Mouse (Mus musculus): ENCODE measurements around the gene Josd2. TPM values are rescaled to one million over a fixed set of nuclear protein-coding genes. Genes with fewer than 3 reads are reported as not detected.

Josd2 gene
- 18.2 and 20.3 TPM in 2 replicates for total RNA-seq (2015)
- 12.5 and 14.0 TPM in 2 replicates for total RNA-seq (2017)

GRCm38 (mm10) chr7:44467811-44468411, at the start of gene Josd2:
Josd2 (plus strand) TSS chr7:44467980.
- ATAC-seq (ENCODE audit: poor library complexity, severe bottlenecking): peak; percentile 95

- no peak for ATAC-seq (ENCODE audit: poor library complexity, severe bottlenecking)
Measured at GRCm38 (mm10) chr7:44427666-44428065, 40.1 kb upstream of the Josd2 start.

- ATAC-seq (ENCODE audit: poor library complexity, severe bottlenecking): no peak
Measured at GRCm38 (mm10) chr7:44428171-44428950, 39.4 kb upstream of the Josd2 start.

GRCm38 (mm10) chr7:44428968-44429521, 38.7 kb upstream of the Josd2 start, which contains the start of gene Lrrc4b:
Lrrc4b (plus strand) TSS chr7:44429018.
- no peak for ATAC-seq (ENCODE audit: poor library complexity, severe bottlenecking)

- ATAC-seq (ENCODE audit: poor library complexity, severe bottlenecking): no peak; the same call in 1 of the 2 replicates
Measured at GRCm38 (mm10) chr7:44429534-44430488, 38.0 kb upstream of the Josd2 start.

GRCm38 (mm10) chr7:44432550-44432949, 35.2 kb upstream of the Josd2 start:
- ATAC-seq (ENCODE audit: poor library complexity, severe bottlenecking): no peak

GRCm38 (mm10) chr7:44433371-44433770, 34.4 kb upstream of the Josd2 start:
- no peak for ATAC-seq (ENCODE audit: poor library complexity, severe bottlenecking)

- ATAC-seq (ENCODE audit: poor library complexity, severe bottlenecking): no peak
Measured at GRCm38 (mm10) chr7:44434089-44434488, 33.7 kb upstream of the Josd2 start.

- no peak for ATAC-seq (ENCODE audit: poor library complexity, severe bottlenecking)
Measured at GRCm38 (mm10) chr7:44435796-44436195, 32.0 kb upstream of the Josd2 start.

GRCm38 (mm10) chr7:44436267-44436666, 31.5 kb upstream of the Josd2 start:
- no peak for ATAC-seq (ENCODE audit: poor library complexity, severe bottlenecking)

GRCm38 (mm10) chr7:44437188-44437587, 30.6 kb upstream of the Josd2 start:
- ATAC-seq (ENCODE audit: poor library complexity, severe bottlenecking): no peak

- ATAC-seq (ENCODE audit: poor library complexity, severe bottlenecking): no peak
Measured at GRCm38 (mm10) chr7:44437933-44438332, 29.8 kb upstream of the Josd2 start.

- ATAC-seq (ENCODE audit: poor library complexity, severe bottlenecking): no peak
Measured at GRCm38 (mm10) chr7:44439696-44440095, 28.1 kb upstream of the Josd2 start.

- no peak for ATAC-seq (ENCODE audit: poor library complexity, severe bottlenecking)
Measured at GRCm38 (mm10) chr7:44440479-44440878, 27.3 kb upstream of the Josd2 start.

GRCm38 (mm10) chr7:44441180-44441579, 26.6 kb upstream of the Josd2 start:
- ATAC-seq (ENCODE audit: poor library complexity, severe bottlenecking): no peak

- no peak for ATAC-seq (ENCODE audit: poor library complexity, severe bottlenecking)
Measured at GRCm38 (mm10) chr7:44441648-44442109, 26.1 kb upstream of the Josd2 start.

- no peak for ATAC-seq (ENCODE audit: poor library complexity, severe bottlenecking)
Measured at GRCm38 (mm10) chr7:44442407-44442821, 25.4 kb upstream of the Josd2 start.

- ATAC-seq (ENCODE audit: poor library complexity, severe bottlenecking): no peak
Measured at GRCm38 (mm10) chr7:44443268-44444173, 24.3 kb upstream of the Josd2 start.

GRCm38 (mm10) chr7:44444886-44445527, 22.8 kb upstream of the Josd2 start:
- no peak for ATAC-seq (ENCODE audit: poor library complexity, severe bottlenecking)

Measured in megakaryocyte, adult 5-6 weeks (primary cell).